Mouse (Mus musculus) stomach, postnatal 0 days (tissue): Measurements from ENCODE around the gene Gm42791. TPM values are rescaled to one million over a fixed set of nuclear protein-coding genes. Genes with fewer than 3 reads are reported as not detected.
A peak's percentile ranks its signal among the peaks of the same experiment; 100 is the strongest.

ENCODE experiments used
- ATAC-seq: fragments of 200-750 bp; cut with Nextera tagmentation; 2 replicates; pipeline ENCODE4 v1.8.0; 2017; ENCODE audit not compliant: low FRiP score, low TSS enrichment
- DNase-seq: peaks from one replicate; pipeline ENCODE4 v3.0.0-alpha.2; 2016; ENCODE audit warnings: low spot score
- H3K27ac ChIP-seq: fragments of 300-500 bp; sonication (generic); replicated peaks from 2 replicates; pipeline ENCODE4 v1.5.1; 2014; ENCODE audit warnings: mild to moderate bottlenecking, control low read depth
- H3K27me3 ChIP-seq: fragments of 300-500 bp; sonication (generic); 2 replicates; pipeline ENCODE4 v1.6.1; 2014; ENCODE audit warnings: low read length; ENCODE audit not compliant: control insufficient read depth, insufficient read depth
- H3K36me3 ChIP-seq: fragments of 300-500 bp; sonication (generic); 2 replicates; pipeline ENCODE4 v1.6.1; 2014; ENCODE audit warnings: low read length, mixed read lengths; ENCODE audit not compliant: control insufficient read depth, insufficient read depth
- H3K4me1 ChIP-seq: fragments of 300-500 bp; sonication (generic); replicated peaks from 2 replicates; pipeline ENCODE4 v1.6.1; 2014; ENCODE audit warnings: antibody characterized with exemption; ENCODE audit not compliant: control insufficient read depth, insufficient read depth
- H3K4me2 ChIP-seq: fragments of 300-500 bp; sonication (generic); replicated peaks from 2 replicates; pipeline ENCODE4 v1.6.1; 2014; ENCODE audit warnings: low read depth, mild to moderate bottlenecking, control low read depth, moderate library complexity
- H3K4me3 ChIP-seq: fragments of 300-500 bp; sonication (generic); 2 replicates; pipeline ENCODE4 v1.5.1; 2014; ENCODE audit warnings: low read depth, low read length, control low read depth
- H3K9ac ChIP-seq: fragments of 300-500 bp; sonication (generic); 2 replicates; pipeline ENCODE4 v1.6.1; 2014; ENCODE audit warnings: mild to moderate bottlenecking, low read length, control low read depth, mixed read lengths
- H3K9me3 ChIP-seq: fragments of 300-500 bp; sonication (generic); 2 replicates; pipeline ENCODE4 v1.6.1; 2016; ENCODE audit warnings: low read length; ENCODE audit not compliant: control insufficient read depth
- CTCF ChIP-seq: IDR thresholded peaks from 2 replicates; pipeline ENCODE4 v1.5.1; 2016; ENCODE audit warnings: antibody characterized with exemption, low read depth, mild to moderate bottlenecking, moderate library complexity
- EP300 ChIP-seq: optimal IDR thresholded peaks from 2 replicates; pipeline ENCODE3; 2016; ENCODE audit warnings: antibody characterized with exemption
- WGBS: fragments of 180-500 bp; shearing (Covaris S2); extraction: QIAGEN DNeasy Blood & Tissue Kit; methylation state at CpG from one replicate; pipeline ENCODE4 v1.1.7; 2014; 5-methylcytosine and 5-hydroxymethylcytosine counted together
- polyA plus RNA-seq: library from polyadenylated mRNA; unstranded; fragments of >200 nt; fragmentation: Nextera tagmentation; extraction: Ambion mirVana; gene quantifications from 2 replicates; pipeline ENCODE4 v1.2.1, GENCODE M21; 2015

Gene Gm42791
- polyA plus RNA-seq, 1 experiment from 2014 or later = 0.99 TPM

DNA sequence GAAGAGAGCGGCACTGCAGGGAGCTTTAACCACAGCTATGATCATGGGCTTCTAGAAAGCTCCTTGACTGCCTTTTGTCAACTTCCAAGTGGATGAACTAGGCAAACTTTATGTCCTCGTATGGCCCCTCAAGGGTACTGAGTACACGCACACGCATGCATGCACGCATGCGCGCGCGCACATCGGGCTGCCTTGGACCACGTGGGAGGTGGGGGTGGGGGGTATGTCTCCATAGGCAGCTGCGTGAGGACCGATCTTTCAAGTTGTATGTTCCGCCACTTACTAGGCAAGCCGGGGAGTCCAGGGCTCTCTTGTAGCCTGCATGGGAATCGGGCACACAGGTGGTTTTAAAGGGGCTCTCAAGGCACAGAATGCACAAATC lies 25.7 kb upstream of the Gm42791 start:
- WGBS = 59% methylated on average over 16 of the region's 16 CpGs
- no peaks in the 10 kb centered on the region for H3K36me3 ChIP-seq
- TF ChIP-seq EP300 (no peak), CTCF (no peak)
- H3K27ac ChIP-seq = no peak overlapping the region
- ATAC-seq = no peak
- no peak overlapping the region for H3K9ac ChIP-seq
- H3K4me1 ChIP-seq = 0 out of 2 replicates have a peak, but pooled peaks cover 3% of the 10 kb centered on the region
- no peak overlapping the region for H3K4me3 ChIP-seq
- no peaks in the 10 kb centered on the region for H3K27me3 ChIP-seq
- no peaks in the 10 kb centered on the region for H3K9me3 ChIP-seq
- no peak for DNase-seq
- no peak overlapping the region; the same call in 1 of the 2 replicates for H3K4me2 ChIP-seq

DNA sequence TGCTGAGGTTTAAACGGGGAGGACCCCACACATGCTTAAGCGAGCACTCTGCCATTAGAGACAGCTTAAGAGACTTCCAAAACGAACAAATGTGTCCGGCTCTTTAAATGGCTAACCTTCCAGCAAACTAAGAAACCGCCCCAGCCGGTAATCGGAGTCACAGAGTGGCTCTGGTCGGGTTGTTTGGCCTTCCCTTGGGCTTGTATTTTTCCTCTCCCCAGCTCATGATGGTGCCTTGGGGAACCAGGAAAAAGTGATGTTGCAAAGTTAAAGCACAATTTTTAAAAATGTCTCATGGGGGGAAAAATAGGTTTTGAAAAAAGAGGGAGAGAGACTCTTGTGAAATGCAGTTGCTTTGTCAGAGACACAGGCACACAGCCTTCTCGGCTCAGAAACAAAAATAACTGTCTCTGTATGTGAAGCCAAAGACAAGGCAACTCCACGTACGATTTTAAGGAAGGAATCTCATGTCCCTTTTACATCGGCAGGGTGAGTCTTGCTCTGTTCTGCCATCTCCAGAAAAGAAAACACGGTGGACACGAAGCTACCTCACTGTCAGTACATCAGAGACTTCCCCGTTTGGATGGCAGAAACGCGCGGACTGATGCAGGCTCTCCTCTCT lies 25.2 kb upstream of the Gm42791 start:
- 34% methylated on average over 18 of the region's 18 CpGs for WGBS
- Histone ChIP-seq H3K27ac (no peak overlapping the region), H3K36me3 (no peaks in the 10 kb centered on the region), H3K9me3 (no peaks in the 10 kb centered on the region), H3K4me3 (no peak overlapping the region), H3K27me3 (no peaks in the 10 kb centered on the region), H3K4me2 (no peak overlapping the region; the same call in 1 of the 2 replicates), H3K4me1 (0 out of 2 replicates have a peak, but pooled peaks cover 3% of the 10 kb centered on the region), H3K9ac (no peak overlapping the region)
- no peak for ATAC-seq
- TF ChIP-seq EP300 (no peak), CTCF (no peak)
- no peak for DNase-seq

DNA sequence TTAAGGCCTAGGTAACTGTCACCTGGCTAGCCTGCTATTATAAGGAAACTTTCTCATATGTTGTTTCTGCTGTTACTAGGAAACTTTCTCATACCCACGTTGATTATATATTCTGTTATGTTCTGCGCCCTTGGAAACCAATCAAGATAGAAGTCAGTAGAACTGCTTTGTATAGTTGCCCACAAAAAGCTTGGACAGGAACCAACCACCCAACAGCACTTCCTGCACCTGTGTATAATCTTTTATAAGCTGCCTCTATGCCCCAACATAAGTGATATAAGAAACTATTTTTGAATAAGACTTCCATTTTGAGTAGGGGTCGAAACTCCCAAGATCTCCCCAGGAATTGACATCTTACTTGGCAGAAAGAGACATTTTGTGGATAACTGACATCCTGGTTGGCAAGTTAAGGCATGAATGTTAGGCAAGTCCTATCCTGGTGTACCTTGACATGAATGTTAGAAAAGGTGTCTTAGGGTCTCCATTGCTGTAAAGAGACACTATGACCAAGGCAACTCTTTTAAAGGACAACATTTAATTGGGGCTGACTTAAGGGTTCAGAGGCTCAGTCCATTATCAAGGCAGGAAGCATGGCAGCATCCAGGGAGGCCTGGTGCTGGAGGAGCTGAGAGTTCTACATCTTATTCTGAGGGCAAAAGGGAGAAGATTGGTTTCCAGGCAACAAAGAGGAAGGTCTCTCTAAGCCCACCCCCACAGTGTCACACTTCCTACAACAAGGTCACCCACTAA lies 22.9 kb upstream of the Gm42791 start:
- ATAC-seq (0 out of 2 replicates have a peak, but pooled peaks have one; percentile 16), DNase-seq (no peak)
- no peaks in the 10 kb centered on the region for H3K36me3 ChIP-seq
- H3K4me2 ChIP-seq = no peak overlapping the region
- no peak overlapping the region for H3K27ac ChIP-seq
- TF ChIP-seq EP300 (no peak), CTCF (no peak)
- H3K9ac ChIP-seq = no peak overlapping the region
- no peaks in the 10 kb centered on the region for H3K27me3 ChIP-seq
- no peaks in the 10 kb centered on the region for H3K9me3 ChIP-seq
- 54% methylated on average over 3 of the region's 3 CpGs for WGBS
- 0 out of 2 replicates have a peak, but pooled peaks cover 3% of the 10 kb centered on the region for H3K4me1 ChIP-seq
- no peak overlapping the region for H3K4me3 ChIP-seq

DNA sequence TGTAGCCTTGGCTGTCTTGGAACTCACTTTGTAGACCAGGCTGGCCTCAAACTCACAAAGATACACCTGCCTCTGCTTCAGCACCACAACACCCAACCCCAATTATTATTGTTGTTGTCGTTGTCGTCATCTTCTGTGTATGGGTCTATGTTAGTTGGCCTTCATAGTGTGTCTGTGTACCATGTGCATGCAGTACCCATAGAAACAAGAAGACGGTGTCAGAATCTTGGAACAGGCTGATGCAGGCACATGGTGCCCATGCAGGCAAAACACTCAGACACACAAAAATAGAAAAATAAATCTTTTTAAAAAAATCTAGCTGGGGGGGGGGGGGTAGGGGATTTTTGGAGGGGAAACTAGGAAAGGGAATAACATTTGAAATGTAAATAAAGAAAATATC lies 22.2 kb upstream of the Gm42791 start:
- no peaks in the 10 kb centered on the region for H3K27me3 ChIP-seq
- WGBS = 92% methylated on average over 3 of the region's 3 CpGs
- no peak for ATAC-seq

DNA sequence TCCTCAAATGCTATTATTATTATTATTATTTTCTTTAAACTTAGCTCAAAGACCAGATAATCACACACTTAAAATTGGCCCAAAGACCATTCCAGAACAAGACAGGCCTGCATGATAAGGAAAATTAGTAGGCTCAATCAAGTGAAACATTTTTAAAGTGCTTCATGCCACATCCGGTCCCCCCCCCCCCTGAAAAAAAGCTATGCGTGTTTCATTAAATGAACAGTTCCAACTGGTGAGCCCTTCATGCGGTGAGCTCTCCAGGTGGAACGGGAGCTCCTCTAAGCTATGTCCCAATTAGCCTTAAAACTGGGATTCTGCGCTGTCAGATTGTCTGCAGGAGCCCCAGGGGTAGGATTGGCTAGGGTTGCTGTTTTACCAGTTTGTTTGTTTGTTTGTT lies 21.3 kb upstream of the Gm42791 start:
- TF ChIP-seq CTCF = no peak
- TF ChIP-seq EP300 = no peak
- H3K9ac ChIP-seq = no peak overlapping the region
- no peak for DNase-seq
- H3K36me3 ChIP-seq = no peaks in the 10 kb centered on the region
- H3K27me3 ChIP-seq = no peaks in the 10 kb centered on the region
- 67% methylated on average over 5 of the region's 5 CpGs for WGBS
- no peak overlapping the region for H3K27ac ChIP-seq
- no peaks in the 10 kb centered on the region for H3K9me3 ChIP-seq
- 0 out of 2 replicates have a peak, but pooled peaks cover 3% of the 10 kb centered on the region for H3K4me1 ChIP-seq
- peak overlapping the region; percentile 79 for H3K4me2 ChIP-seq
- no peak for ATAC-seq
- no peak overlapping the region for H3K4me3 ChIP-seq

More for the DNA sequence above, 22.2 kb upstream of the Gm42791 start:
- TF ChIP-seq CTCF (no peak), EP300 (no peak)
- no peak for DNase-seq
- Histone ChIP-seq H3K9ac (no peak overlapping the region), H3K4me2 (no peak overlapping the region), H3K9me3 (no peaks in the 10 kb centered on the region), H3K36me3 (no peaks in the 10 kb centered on the region), H3K27ac (no peak overlapping the region), H3K4me3 (no peak overlapping the region), H3K4me1 (0 out of 2 replicates have a peak, but pooled peaks cover 3% of the 10 kb centered on the region)
